Mouse (Mus musculus) neural tube, embryonic 15.5 days (tissue): ENCODE measurements at regions not wholly inside any gene's neighbourhood (a gene's known extent, or its start where the extent isn't known, plus 50 kb on each side); places are given as distances from the start of the nearest gene placed in this dataset.

Source experiments
- ATAC-seq: fragments of 200-750 bp; cut with Nextera tagmentation; 2 replicates; pipeline ENCODE4 v1.8.0; 2017; ENCODE audit warnings: mild to moderate bottlenecking, moderate TSS enrichment, moderate library complexity; ENCODE audit not compliant: low FRiP score
- H3K27ac ChIP-seq: fragments of 300-500 bp; sonication (generic); replicated peaks from 2 replicates; pipeline ENCODE4 v1.5.1; 2015; ENCODE audit warnings: mild to moderate bottlenecking, inconsistent platforms
- H3K27me3 ChIP-seq: fragments of 300-500 bp; sonication (generic); replicated peaks from 2 replicates; pipeline ENCODE4 v1.6.1; 2015; ENCODE audit warnings: inconsistent platforms
- H3K36me3 ChIP-seq: fragments of 300-500 bp; sonication (generic); 2 replicates; pipeline ENCODE4 v1.6.1; 2015; ENCODE audit warnings: inconsistent platforms
- H3K4me1 ChIP-seq: fragments of 300-500 bp; sonication (generic); 2 replicates; pipeline ENCODE4 v1.6.1; 2015; ENCODE audit warnings: inconsistent platforms
- H3K4me2 ChIP-seq: fragments of 300-500 bp; sonication (generic); 2 replicates; pipeline ENCODE4 v1.6.1; 2015; ENCODE audit warnings: inconsistent platforms, mild to moderate bottlenecking, moderate library complexity
- H3K4me3 ChIP-seq: fragments of 300-500 bp; sonication (generic); replicated peaks from 2 replicates; pipeline ENCODE4 v1.5.1; 2015; ENCODE audit warnings: mild to moderate bottlenecking, inconsistent platforms
- H3K9ac ChIP-seq: fragments of 300-500 bp; sonication (generic); replicated peaks from 2 replicates; pipeline ENCODE4 v1.6.1; 2015; ENCODE audit warnings: mild to moderate bottlenecking, inconsistent platforms
- H3K9me3 ChIP-seq: fragments of 300-500 bp; sonication (generic); replicated peaks from 2 replicates; pipeline ENCODE4 v1.6.1; 2016; ENCODE audit warnings: inconsistent platforms
- WGBS: fragments of 180-500 bp; shearing (Covaris S2); methylation state at CpG from one replicate; pipeline ENCODE4 v1.1.7; 2015; ENCODE audit warnings: mixed read lengths; 5-methylcytosine and 5-hydroxymethylcytosine counted together

GRCm38 (mm10) chr12:95937705-95938104 is 245.7 kb downstream of the Flrt2 start:
- Histone ChIP-seq H3K36me3 (no peaks in the 10 kb centered on the region), H3K9ac (no peak overlapping the region), H3K4me2 (no peak overlapping the region), H3K4me3 (no peak overlapping the region), H3K4me1 (no peaks in the 10 kb centered on the region), H3K27ac (no peak overlapping the region), H3K27me3 (no peaks in the 10 kb centered on the region), H3K9me3 (0 out of 2 replicates have a peak, but pooled peaks cover 4% of the 10 kb centered on the region)
- WGBS, result 69% methylated on average over 4 of the region's 4 CpGs
- ATAC-seq, result no peak

GRCm38 (mm10) chr12:95940465-95941012 is 248.5 kb downstream of the Flrt2 start:
- ATAC-seq, result peak; percentile 81
- no peak overlapping the region for H3K27ac ChIP-seq
- no peaks in the 10 kb centered on the region for H3K9me3 ChIP-seq
- H3K27me3 ChIP-seq, result no peaks in the 10 kb centered on the region
- H3K4me1 ChIP-seq, result no peaks in the 10 kb centered on the region
- H3K36me3 ChIP-seq, result no peaks in the 10 kb centered on the region
- H3K4me2 ChIP-seq, result no peak overlapping the region
- H3K9ac ChIP-seq, result no peak overlapping the region
- no peak overlapping the region for H3K4me3 ChIP-seq
- 71% methylated on average over 1 of the region's 1 CpGs for WGBS

GRCm38 (mm10) chr12:95959786-95960504 is 267.9 kb downstream of the Flrt2 start:
- WGBS, result 73% methylated on average over 6 of the region's 6 CpGs
- H3K9me3 ChIP-seq, result no peaks in the 10 kb centered on the region
- H3K27me3 ChIP-seq, result no peaks in the 10 kb centered on the region
- H3K9ac ChIP-seq, result no peak overlapping the region
- H3K4me2 ChIP-seq, result no peak overlapping the region
- H3K36me3 ChIP-seq, result no peaks in the 10 kb centered on the region
- no peaks in the 10 kb centered on the region for H3K4me1 ChIP-seq
- no peak overlapping the region for H3K4me3 ChIP-seq
- no peak overlapping the region for H3K27ac ChIP-seq
- ATAC-seq, result no peak

GRCm38 (mm10) chr12:95960505-95960871 is 268.5 kb downstream of the Flrt2 start:
- WGBS, result 38% methylated on average over 3 of the region's 3 CpGs
- Histone ChIP-seq H3K9me3 (no peaks in the 10 kb centered on the region), H3K9ac (no peak overlapping the region), H3K27me3 (no peaks in the 10 kb centered on the region), H3K27ac (no peak overlapping the region), H3K4me1 (no peaks in the 10 kb centered on the region), H3K36me3 (no peaks in the 10 kb centered on the region), H3K4me3 (no peak overlapping the region), H3K4me2 (no peak overlapping the region)
- no peak for ATAC-seq

GRCm38 (mm10) chr12:95962817-95963216 is 270.8 kb downstream of the Flrt2 start:
- no peaks in the 10 kb centered on the region for H3K9me3 ChIP-seq
- H3K27ac ChIP-seq, result no peak overlapping the region
- 80% methylated on average over 4 of the region's 4 CpGs for WGBS
- H3K4me3 ChIP-seq, result no peak overlapping the region
- no peaks in the 10 kb centered on the region for H3K4me1 ChIP-seq
- ATAC-seq, result no peak
- H3K9ac ChIP-seq, result no peak overlapping the region
- H3K4me2 ChIP-seq, result no peak overlapping the region
- no peaks in the 10 kb centered on the region for H3K36me3 ChIP-seq
- H3K27me3 ChIP-seq, result no peaks in the 10 kb centered on the region

GRCm38 (mm10) chr12:95988669-95989288 is 296.8 kb downstream of the Flrt2 start:
- ATAC-seq, result no peak
- H3K9me3 ChIP-seq, result no peaks in the 10 kb centered on the region
- no peaks in the 10 kb centered on the region for H3K36me3 ChIP-seq
- no peak overlapping the region for H3K27ac ChIP-seq
- H3K4me1 ChIP-seq, result no peaks in the 10 kb centered on the region
- no peak overlapping the region for H3K9ac ChIP-seq
- H3K4me3 ChIP-seq, result no peak overlapping the region
- no peaks in the 10 kb centered on the region for H3K27me3 ChIP-seq
- 78% methylated on average over 5 of the region's 5 CpGs for WGBS
- H3K4me2 ChIP-seq, result no peak overlapping the region

GRCm38 (mm10) chr12:95994963-95995362 is 302.9 kb downstream of the Flrt2 start:
- H3K9ac ChIP-seq, result no peak overlapping the region
- no peaks in the 10 kb centered on the region for H3K27me3 ChIP-seq
- no peak for ATAC-seq
- no peak overlapping the region for H3K27ac ChIP-seq
- no peak overlapping the region for H3K4me3 ChIP-seq
- no peaks in the 10 kb centered on the region for H3K36me3 ChIP-seq
- H3K9me3 ChIP-seq, result no peaks in the 10 kb centered on the region
- H3K4me1 ChIP-seq, result no peaks in the 10 kb centered on the region
- 75% methylated on average over 2 of the region's 2 CpGs for WGBS
- no peak overlapping the region for H3K4me2 ChIP-seq

- no peak overlapping the region for H3K27ac ChIP-seq
- no peak overlapping the region for H3K4me2 ChIP-seq
- no peaks in the 10 kb centered on the region for H3K4me1 ChIP-seq
- H3K9ac ChIP-seq, result no peak overlapping the region
- 53% methylated on average over 1 of the region's 1 CpGs for WGBS
- H3K36me3 ChIP-seq, result no peaks in the 10 kb centered on the region
- H3K4me3 ChIP-seq, result no peak overlapping the region
- H3K27me3 ChIP-seq, result no peaks in the 10 kb centered on the region
- no peak for ATAC-seq
- no peaks in the 10 kb centered on the region for H3K9me3 ChIP-seq
Measured at GRCm38 (mm10) chr12:96030180-96030579, 338.2 kb downstream of the Flrt2 start.

- WGBS, result 61% methylated on average over 4 of the region's 4 CpGs
- no peak for ATAC-seq
- Histone ChIP-seq H3K4me2 (no peak overlapping the region), H3K4me3 (no peak overlapping the region), H3K27ac (no peak overlapping the region), H3K27me3 (no peaks in the 10 kb centered on the region), H3K4me1 (no peaks in the 10 kb centered on the region), H3K9ac (no peak overlapping the region), H3K36me3 (no peaks in the 10 kb centered on the region), H3K9me3 (no peaks in the 10 kb centered on the region)
Measured at GRCm38 (mm10) chr12:96075365-96075764, 383.3 kb downstream of the Flrt2 start.

GRCm38 (mm10) chr12:96090995-96091394 is 399.0 kb downstream of the Flrt2 start:
- H3K4me3 ChIP-seq, result no peak overlapping the region
- no peaks in the 10 kb centered on the region for H3K4me1 ChIP-seq
- no peak overlapping the region for H3K4me2 ChIP-seq
- WGBS, result 94% methylated on average over 2 of the region's 2 CpGs
- no peak overlapping the region for H3K27ac ChIP-seq
- no peaks in the 10 kb centered on the region for H3K9me3 ChIP-seq
- no peaks in the 10 kb centered on the region for H3K36me3 ChIP-seq
- no peaks in the 10 kb centered on the region for H3K27me3 ChIP-seq
- H3K9ac ChIP-seq, result no peak overlapping the region
- ATAC-seq, result no peak

- Histone ChIP-seq H3K36me3 (no peaks in the 10 kb centered on the region), H3K4me3 (no peak overlapping the region), H3K9ac (no peak overlapping the region), H3K27ac (no peak overlapping the region), H3K27me3 (no peaks in the 10 kb centered on the region), H3K9me3 (no peaks in the 10 kb centered on the region), H3K4me2 (no peak overlapping the region), H3K4me1 (no peaks in the 10 kb centered on the region)
- WGBS, result 87% methylated on average over 1 of the region's 1 CpGs
- ATAC-seq, result no peak
Measured at GRCm38 (mm10) chr12:96106254-96106653, 414.2 kb downstream of the Flrt2 start.

GRCm38 (mm10) chr12:96114727-96115379 is 422.8 kb downstream of the Flrt2 start:
- Histone ChIP-seq H3K4me2 (no peak overlapping the region), H3K27ac (no peak overlapping the region), H3K27me3 (no peaks in the 10 kb centered on the region), H3K9me3 (no peaks in the 10 kb centered on the region), H3K36me3 (no peaks in the 10 kb centered on the region), H3K4me3 (no peak overlapping the region), H3K9ac (no peak overlapping the region), H3K4me1 (no peaks in the 10 kb centered on the region)
- peak; percentile 57; the same call in 1 of the 2 replicates for ATAC-seq
- 23% methylated on average over 3 of the region's 3 CpGs for WGBS
